Mouse (Mus musculus): Measurements from ENCODE around the gene Gm20517.

DNA sequence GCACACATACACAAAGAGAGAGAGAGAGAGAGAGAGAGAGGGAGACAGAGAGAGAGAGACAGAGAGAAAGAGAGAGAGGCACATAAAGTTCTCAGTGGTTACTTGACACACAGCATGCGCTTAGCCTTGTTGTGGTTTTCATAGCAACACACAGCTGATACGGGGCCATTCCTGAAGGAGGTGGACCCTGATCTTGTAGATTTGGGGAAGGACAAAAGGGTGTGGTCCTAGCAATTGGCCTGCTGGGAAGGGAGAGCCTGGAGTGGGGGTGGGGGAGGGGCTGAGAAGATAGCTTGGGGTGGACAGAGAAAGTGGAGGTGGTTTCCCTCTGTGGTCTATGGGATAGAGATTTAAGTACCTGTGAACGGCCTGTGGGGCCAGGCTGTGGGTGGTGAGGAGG lies 98.6 kb downstream of the Gm20517 start:
- no peak for TF ChIP-seq POLR2A (IDR thresholded peaks at IDR 0.05; ENCODE audit: insufficient read depth, low read depth, low read length)
- TF ChIP-seq CTCF (IDR thresholded peaks at IDR 0.05; ENCODE audit: insufficient read depth, low read depth, low read length), result no peak
